Mouse (Mus musculus) lung, postnatal 0 days (tissue): ENCODE results near the gene Pdxp. TPM values are rescaled to one million over a fixed set of nuclear protein-coding genes. Genes with fewer than 3 reads are reported as not detected.
A peak's percentile ranks its signal among the peaks of the same experiment; 100 is the strongest.

Experiments used
- ATAC-seq: fragments of 200-750 bp; cut with Nextera tagmentation; 2 replicates; pipeline ENCODE4 v1.8.0; 2017; ENCODE audit warnings: moderate library complexity
- DNase-seq: peaks from one replicate; pipeline ENCODE4 v3.0.0-alpha.2; 2016; ENCODE audit warnings: low spot score
- H3K27ac ChIP-seq: fragments of 300-500 bp; sonication (generic); 2 replicates; pipeline ENCODE4 v1.5.1; 2014; ENCODE audit warnings: antibody characterized with exemption, mild to moderate bottlenecking, low read length, mixed read lengths
- H3K27me3 ChIP-seq: fragments of 300-500 bp; sonication (generic); replicated peaks from 2 replicates; pipeline ENCODE4 v1.6.1; 2014; ENCODE audit warnings: low read length, mixed read lengths; ENCODE audit not compliant: insufficient read depth
- H3K36me3 ChIP-seq: fragments of 300-500 bp; sonication (generic); 2 replicates; pipeline ENCODE4 v1.6.1; 2014; ENCODE audit warnings: low read length, mixed read lengths; ENCODE audit not compliant: insufficient read depth
- H3K4me1 ChIP-seq: fragments of 300-500 bp; sonication (generic); 2 replicates; pipeline ENCODE4 v1.6.1; 2014; ENCODE audit warnings: antibody characterized with exemption, low read depth, low read length, mixed read lengths; ENCODE audit not compliant: insufficient read depth
- H3K4me2 ChIP-seq: fragments of 300-500 bp; sonication (generic); replicated peaks from 2 replicates; pipeline ENCODE4 v1.6.1; 2014; ENCODE audit warnings: low read depth, mild to moderate bottlenecking, low read length, moderate library complexity, mixed read lengths
- H3K4me3 ChIP-seq: fragments of 300-500 bp; sonication (generic); 2 replicates; pipeline ENCODE4 v1.5.1; 2014; ENCODE audit warnings: low read depth, low read length
- H3K9ac ChIP-seq: fragments of 300-500 bp; sonication (generic); replicated peaks from 2 replicates; pipeline ENCODE4 v1.6.1; 2014; ENCODE audit warnings: low read depth, mild to moderate bottlenecking
- H3K9me3 ChIP-seq: fragments of 300-500 bp; sonication (generic); 2 replicates; pipeline ENCODE4 v1.6.1; 2016; ENCODE audit warnings: low read length, mixed read lengths
- CTCF ChIP-seq: IDR thresholded peaks from 2 replicates; pipeline ENCODE4 v1.5.1; 2016; ENCODE audit warnings: antibody characterized with exemption, mild to moderate bottlenecking
- EP300 ChIP-seq: IDR thresholded peaks from 2 replicates; pipeline ENCODE4 v1.6.1; 2016; ENCODE audit warnings: antibody characterized with exemption, mild to moderate bottlenecking, control low read depth
- WGBS: fragments of 180-500 bp; shearing (Covaris S2); extraction: QIAGEN DNeasy Blood & Tissue Kit; methylation state at CpG from one replicate; pipeline ENCODE4 v1.1.7; 2014; 5-methylcytosine and 5-hydroxymethylcytosine counted together
- polyA plus RNA-seq: library from polyadenylated mRNA; unstranded; fragments of >200 nt; fragmentation: Nextera tagmentation; extraction: Ambion mirVana; gene quantifications from 2 replicates; pipeline ENCODE4 v1.2.1, GENCODE M21; 2015

Gene Pdxp
- polyA plus RNA-seq, 1 experiment from 2014 or later = 1.9 TPM

GRCm38 (mm10) chr15:78919914-78920313 lies 6.2 kb downstream of the Pdxp start:
- Histone ChIP-seq H3K27ac (no peak overlapping the region), H3K4me3 (no peak overlapping the region), H3K9me3 (no peaks in the 10 kb centered on the region), H3K4me2 (no peak overlapping the region), H3K36me3 (no peaks in the 10 kb centered on the region), H3K4me1 (no peaks in the 10 kb centered on the region), H3K9ac (no peak overlapping the region), H3K27me3 (no peaks in the 10 kb centered on the region)
- ATAC-seq = no peak
- DNase-seq = no peak
- TF ChIP-seq EP300 (no peak), CTCF (no peak)
- WGBS = 70% methylated on average over 12 of the region's 12 CpGs

- H3K27me3 ChIP-seq = no peaks in the 10 kb centered on the region
- TF ChIP-seq EP300 = no peak
- no peak for TF ChIP-seq CTCF
- no peak overlapping the region for H3K4me2 ChIP-seq
- H3K27ac ChIP-seq = no peak overlapping the region
- H3K36me3 ChIP-seq = no peaks in the 10 kb centered on the region
- H3K4me3 ChIP-seq = no peak overlapping the region
- ATAC-seq = no peak
- WGBS = 82% methylated on average over 7 of the region's 7 CpGs
- peaks cover 15% of the 10 kb centered on the region; the same call in 1 of the 2 replicates for H3K4me1 ChIP-seq
- no peak overlapping the region for H3K9ac ChIP-seq
- no peak for DNase-seq
- H3K9me3 ChIP-seq = no peaks in the 10 kb centered on the region
Observed at GRCm38 (mm10) chr15:78922700-78923099, 9.0 kb downstream of the Pdxp start.

GRCm38 (mm10) chr15:78923585-78923984 lies 9.9 kb downstream of the Pdxp start:
- no peak overlapping the region for H3K27ac ChIP-seq
- no peak overlapping the region for H3K4me3 ChIP-seq
- DNase-seq (no peak), ATAC-seq (no peak)
- no peaks in the 10 kb centered on the region for H3K27me3 ChIP-seq
- H3K36me3 ChIP-seq = no peaks in the 10 kb centered on the region
- H3K9ac ChIP-seq = no peak overlapping the region
- TF ChIP-seq CTCF (no peak), EP300 (no peak)
- 64% methylated on average over 6 of the region's 6 CpGs for WGBS
- no peaks in the 10 kb centered on the region for H3K9me3 ChIP-seq
- H3K4me1 ChIP-seq = peaks cover 16% of the 10 kb centered on the region; the same call in 1 of the 2 replicates
- H3K4me2 ChIP-seq = no peak overlapping the region

GRCm38 (mm10) chr15:78925129-78925528 lies 11.4 kb downstream of the Pdxp start:
- no peak for TF ChIP-seq CTCF
- no peak for TF ChIP-seq EP300
- H3K27me3 ChIP-seq = no peaks in the 10 kb centered on the region

GRCm38 (mm10) chr15:78926021-78926919 lies 12.6 kb downstream of the Pdxp start, which contains the start of gene Lgals1:
Lgals1 (plus strand) TSS chr15:78926725.
- Histone ChIP-seq H3K9ac (peak within 1 kb of the TSS; percentile 1; the same call in 1 of the 2 replicates), H3K4me3 (peak within 1 kb of the TSS; percentile 36), H3K36me3 (no peaks in the 10 kb centered on the region), H3K4me1 (peaks cover 16% of the 10 kb centered on the region; the same call in 1 of the 2 replicates), H3K4me2 (peak within 1 kb of the TSS; percentile 64), H3K27me3 (no peaks in the 10 kb centered on the region), H3K9me3 (no peaks in the 10 kb centered on the region), H3K27ac (peak within 1 kb of the TSS; percentile 68)
- ATAC-seq (peak; percentile 76), DNase-seq (peak; percentile 86)
- WGBS = 7% methylated on average over 20 of the region's 20 CpGs
- TF ChIP-seq EP300 (no peak), CTCF (no peak)

More at GRCm38 (mm10) chr15:78925129-78925528, 11.4 kb downstream of the Pdxp start:
- Histone ChIP-seq H3K36me3 (no peaks in the 10 kb centered on the region), H3K4me2 (no peak overlapping the region), H3K4me1 (peaks cover 16% of the 10 kb centered on the region; the same call in 1 of the 2 replicates), H3K4me3 (no peak overlapping the region), H3K27ac (no peak overlapping the region), H3K9me3 (no peaks in the 10 kb centered on the region), H3K9ac (no peak overlapping the region)
- ATAC-seq = no peak
- WGBS = 29% methylated on average over 8 of the region's 8 CpGs
- no peak for DNase-seq

GRCm38 (mm10) chr15:78927021-78927787 lies 13.5 kb downstream of the Pdxp start:
- DNase-seq (no peak), ATAC-seq (peak; percentile 9; the same call in 1 of the 2 replicates)
- peak overlapping the region; percentile 68 for H3K27ac ChIP-seq
- TF ChIP-seq EP300 (no peak), CTCF (no peak)
- H3K4me3 ChIP-seq = peak overlapping the region; percentile 36
- no peaks in the 10 kb centered on the region for H3K36me3 ChIP-seq
- peak overlapping the region; percentile 64 for H3K4me2 ChIP-seq
- H3K9ac ChIP-seq = peak overlapping the region; percentile 1; the same call in 1 of the 2 replicates
- WGBS = 23% methylated on average over 15 of the region's 15 CpGs
- H3K9me3 ChIP-seq = no peaks in the 10 kb centered on the region
- no peaks in the 10 kb centered on the region for H3K27me3 ChIP-seq
- peaks cover 16% of the 10 kb centered on the region; the same call in 1 of the 2 replicates for H3K4me1 ChIP-seq
